Mouse (Mus musculus) left cerebral cortex, adult 2 months (tissue): ENCODE results near the gene Saysd1. TPM values are rescaled to one million over a fixed set of nuclear protein-coding genes. Genes with fewer than 3 reads are reported as not detected.

Experiments
- DNase-seq, 2 experiments: peaks; one replicate each; pipeline ENCODE4 v3.0.0; 2021 to 2022; ENCODE audit warnings: low spot score in 2 of 2, mixed read lengths in 1 of 2; ENCODE audit errors: extremely low spot score in 1 of 2
- H3K27ac ChIP-seq: fragments of 200-600 bp; 2 replicates; pipeline ENCODE4 v1.8.1; 2022
- H3K4me3 ChIP-seq: fragments of 200-600 bp; 2 replicates; pipeline ENCODE4 v1.8.1; 2022
- CTCF ChIP-seq: fragments of 200-600 bp; IDR thresholded peaks from 2 replicates; pipeline ENCODE4 v1.8.1; 2022; ENCODE audit warnings: antibody characterized with exemption, mild to moderate bottlenecking, moderate library complexity
- intact Hi-C: fragments of 180-260 bp; cut with DNase I; formaldehyde crosslinking; loops from one replicate; pipeline ENCODE4 v1.15.1; 2025
- total RNA-seq, 2 experiments: library from RNA; stranded (reverse); gene quantifications; 2 replicates each; pipeline ENCODE4 v1.2.3; 2021

Gene Saysd1
- total RNA-seq, 2 experiments from 2014 or later, result 4.3 to 4.7 TPM

- TF ChIP-seq CTCF, result no peak
- DNase-seq, result no peak
- intact Hi-C loops, result no loop called here
These were observed 20.7 kb upstream of the Saysd1 start for GRCm38 (mm10) chr14:20158727-20159681.

GRCm38 (mm10) chr14:20157595-20157994 lies 19.3 kb upstream of the Saysd1 start:
- Histone ChIP-seq H3K4me3 (no peak overlapping the region), H3K27ac (no peak overlapping the region)
- DNase-seq, result no peak
- intact Hi-C loops, result no loop called here
- no peak for TF ChIP-seq CTCF

More at GRCm38 (mm10) chr14:20158727-20159681, 20.7 kb upstream of the Saysd1 start:
- Histone ChIP-seq H3K27ac (no peak overlapping the region), H3K4me3 (no peak overlapping the region)

GRCm38 (mm10) chr14:20155718-20156117 lies 17.4 kb upstream of the Saysd1 start:
- H3K27ac ChIP-seq, result no peak overlapping the region
- DNase-seq, result no peak
- H3K4me3 ChIP-seq, result no peak overlapping the region
- TF ChIP-seq CTCF, result no peak
- intact Hi-C loops, result no loop called here

- intact Hi-C loops, result no loop called here
- TF ChIP-seq CTCF, result no peak
- no peak for DNase-seq
- no peak overlapping the region for H3K27ac ChIP-seq
- H3K4me3 ChIP-seq, result no peak overlapping the region
These were observed 16.6 kb upstream of the Saysd1 start for GRCm38 (mm10) chr14:20154937-20155336.

GRCm38 (mm10) chr14:20154245-20154644 lies 15.9 kb upstream of the Saysd1 start:
- Histone ChIP-seq H3K4me3 (no peak overlapping the region), H3K27ac (no peak overlapping the region)
- DNase-seq, result no peak
- intact Hi-C loops, result no loop called here
- TF ChIP-seq CTCF, result no peak

- intact Hi-C loops, result no loop called here
- no peak for DNase-seq
- no peak overlapping the region for H3K27ac ChIP-seq
- no peak overlapping the region for H3K4me3 ChIP-seq
- TF ChIP-seq CTCF, result no peak
These were observed 11.1 kb upstream of the Saysd1 start for GRCm38 (mm10) chr14:20149127-20150080.

GRCm38 (mm10) chr14:20148514-20148913 lies 10.2 kb upstream of the Saysd1 start:
- intact Hi-C loops, result no loop called here
- TF ChIP-seq CTCF, result no peak
- Histone ChIP-seq H3K4me3 (no peak overlapping the region), H3K27ac (no peak overlapping the region)
- no peak for DNase-seq

- intact Hi-C loops, result no loop called here
- no peak for DNase-seq
- no peak overlapping the region for H3K4me3 ChIP-seq
- H3K27ac ChIP-seq, result no peak overlapping the region
- TF ChIP-seq CTCF, result no peak
These were observed 9.5 kb upstream of the Saysd1 start for GRCm38 (mm10) chr14:20147854-20148253.

GRCm38 (mm10) chr14:20144093-20144492 lies 5.8 kb upstream of the Saysd1 start:
- intact Hi-C loops, result no loop called here
- no peak for DNase-seq
- Histone ChIP-seq H3K4me3 (no peak overlapping the region), H3K27ac (no peak overlapping the region)
- no peak for TF ChIP-seq CTCF

- intact Hi-C loops, result no loop called here
These were observed 3.2 kb downstream of the Saysd1 start for GRCm38 (mm10) chr14:20134965-20135671.

GRCm38 (mm10) chr14:20128162-20128561 lies 10.2 kb downstream of the Saysd1 start:
- no peak for DNase-seq
- H3K4me3 ChIP-seq, result no peak overlapping the region
- no peak for TF ChIP-seq CTCF
- intact Hi-C loops, result no loop called here
- H3K27ac ChIP-seq, result no peak overlapping the region

More at GRCm38 (mm10) chr14:20134965-20135671, 3.2 kb downstream of the Saysd1 start:
- no peak overlapping the region for H3K27ac ChIP-seq
- no peak for DNase-seq
- H3K4me3 ChIP-seq, result no peak overlapping the region
- no peak for TF ChIP-seq CTCF
